Mouse (Mus musculus) heart, embryonic 14.5 days (tissue): ENCODE results near the gene Rapgef2. TPM values are rescaled to one million over a fixed set of nuclear protein-coding genes. Genes with fewer than 3 reads are reported as not detected.

ENCODE experiments used
- ATAC-seq: fragments of 200-750 bp; cut with Nextera tagmentation; 2 replicates; pipeline ENCODE4 v1.8.0; 2017; ENCODE audit warnings: low read depth, moderate TSS enrichment; ENCODE audit not compliant: insufficient number of reproducible peaks, insufficient read depth, low FRiP score
- H3K27ac ChIP-seq, 2 experiments: fragments of 200-500 bp in 1 of 2; fragments of 300-500 bp in 1 of 2; sonication (generic) in 1 of 2; replicated peaks in 1 of 2; 2 replicates each; pipeline ENCODE4 v1.5.1; 2012 to 2014; ENCODE audit warnings: low read depth in 2 of 2, low read length in 2 of 2, control low read depth in 1 of 2, mild to moderate bottlenecking in 1 of 2, mixed read lengths in 1 of 2; ENCODE audit not compliant: control insufficient read depth in 1 of 2, insufficient read depth in 1 of 2
- H3K27me3 ChIP-seq: fragments of 300-500 bp; sonication (generic); 2 replicates; pipeline ENCODE4 v1.6.1; 2014; ENCODE audit warnings: mild to moderate bottlenecking, low read length, control low read depth; ENCODE audit not compliant: control insufficient read depth, insufficient read depth
- H3K36me3 ChIP-seq: fragments of 300-500 bp; sonication (generic); 2 replicates; pipeline ENCODE4 v1.6.1; 2014; ENCODE audit warnings: mild to moderate bottlenecking, control low read depth, low read length, mixed read lengths; ENCODE audit not compliant: control insufficient read depth, insufficient read depth
- H3K4me1 ChIP-seq, 2 experiments: fragments of 200-500 bp in 1 of 2; fragments of 300-500 bp in 1 of 2; sonication (generic) in 1 of 2; 2 replicates each; pipeline ENCODE4 v1.6.1; 2012 to 2014; ENCODE audit warnings: low read length in 2 of 2, control low read depth in 1 of 2, mixed read lengths in 1 of 2; ENCODE audit not compliant: control insufficient read depth in 2 of 2, insufficient read depth in 2 of 2
- H3K4me2 ChIP-seq: fragments of 300-500 bp; sonication (generic); 2 replicates; pipeline ENCODE4 v1.6.1; 2014; ENCODE audit warnings: mild to moderate bottlenecking, low read length
- H3K4me3 ChIP-seq, 2 experiments: fragments of 200-500 bp in 1 of 2; fragments of 300-500 bp in 1 of 2; sonication (generic) in 1 of 2; 2 replicates each; pipeline ENCODE4 v1.5.1; 2012 to 2014; ENCODE audit warnings: low read length in 2 of 2, mild to moderate bottlenecking in 2 of 2, control low read depth in 1 of 2, low read depth in 1 of 2, moderate library complexity in 1 of 2; ENCODE audit not compliant: control insufficient read depth in 1 of 2, insufficient read depth in 1 of 2
- H3K9ac ChIP-seq: fragments of 300-500 bp; sonication (generic); 2 replicates; pipeline ENCODE4 v1.6.1; 2014; ENCODE audit warnings: mild to moderate bottlenecking, low read length
- H3K9me3 ChIP-seq: fragments of 300-500 bp; sonication (generic); 2 replicates; pipeline ENCODE4 v1.6.1; 2016; ENCODE audit warnings: low read length, control low read depth; ENCODE audit not compliant: control insufficient read depth
- WGBS: fragments of 180-500 bp; shearing (Covaris S2); extraction: QIAGEN DNeasy Blood & Tissue Kit; methylation state at CpG from one replicate; pipeline ENCODE4 v1.1.7; 2014; 5-methylcytosine and 5-hydroxymethylcytosine counted together
- polyA plus RNA-seq: library from polyadenylated mRNA; unstranded; fragments of >200 nt; fragmentation: Nextera tagmentation; extraction: Ambion mirVana; gene quantifications from 2 replicates; pipeline ENCODE4 v1.2.1, GENCODE M21; 2014

Gene Rapgef2
- polyA plus RNA-seq, 1 experiment from 2014 or later, result 7.3 TPM

DNA sequence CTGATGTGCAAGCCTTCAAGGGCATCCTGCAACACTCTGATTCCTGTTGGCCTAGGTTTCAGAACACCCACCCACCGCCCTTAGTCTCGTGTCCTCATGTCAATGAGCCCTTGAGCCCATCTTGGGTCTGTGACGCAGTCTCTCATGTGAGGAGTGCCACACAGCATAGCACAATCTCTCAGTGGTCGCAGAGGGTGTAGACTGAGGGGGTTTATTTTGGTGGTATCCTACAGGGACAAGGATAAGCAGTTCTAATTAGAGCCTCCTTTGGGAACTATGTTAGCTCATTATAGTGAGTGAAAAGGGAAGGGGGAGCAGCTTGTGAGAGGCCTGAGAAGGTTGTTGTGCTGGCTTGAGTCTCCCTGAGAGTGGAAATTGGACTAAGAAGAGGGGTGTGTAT, 263.6 kb downstream of the Rapgef2 start:
- Histone ChIP-seq H3K4me2 (no peak overlapping the region), H3K4me1 (peaks cover 11 to 21% of the 10 kb centered on the region in 2 experiments), H3K36me3 (no peaks in the 10 kb centered on the region), H3K9me3 (no peaks in the 10 kb centered on the region), H3K27me3 (no peaks in the 10 kb centered on the region), H3K27ac (no peak overlapping the region), H3K4me3 (no peak overlapping the region), H3K9ac (no peak overlapping the region)
- WGBS, result 54% methylated on average over 4 of the region's 4 CpGs
- ATAC-seq, result no peak

DNA sequence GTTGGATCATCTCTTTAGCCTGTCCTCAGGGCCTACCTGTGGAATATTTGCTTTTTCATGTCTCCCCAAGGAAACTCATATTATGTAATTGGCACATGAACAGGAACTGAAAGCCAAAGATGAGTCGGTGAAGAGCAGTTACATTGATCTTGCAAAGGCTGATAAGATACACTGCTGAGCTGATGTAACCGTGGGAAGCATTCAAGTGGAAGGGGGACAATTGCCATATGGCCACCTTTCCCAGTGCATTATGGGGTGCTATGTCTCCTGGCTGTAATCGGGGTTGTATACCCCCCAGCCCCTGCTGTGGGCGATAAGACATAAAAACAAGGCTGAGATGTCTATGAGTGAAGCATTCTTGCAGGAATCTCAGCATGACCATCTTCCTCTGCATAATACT, 268.9 kb downstream of the Rapgef2 start:
- H3K4me2 ChIP-seq, result no peak overlapping the region
- no peaks in the 10 kb centered on the region for H3K9me3 ChIP-seq
- ATAC-seq, result no peak
- H3K27me3 ChIP-seq, result no peaks in the 10 kb centered on the region
- H3K4me1 ChIP-seq, result peaks cover under 1 to 1% of the 10 kb centered on the region in 2 experiments; a peak in 2 of 4 replicates
- no peaks in the 10 kb centered on the region for H3K36me3 ChIP-seq
- no peak overlapping the region for H3K9ac ChIP-seq
- no peak overlapping the region for H3K27ac ChIP-seq
- 58% methylated on average over 4 of the region's 4 CpGs for whole genome bisulfite sequencing
- no peak overlapping the region for H3K4me3 ChIP-seq

DNA sequence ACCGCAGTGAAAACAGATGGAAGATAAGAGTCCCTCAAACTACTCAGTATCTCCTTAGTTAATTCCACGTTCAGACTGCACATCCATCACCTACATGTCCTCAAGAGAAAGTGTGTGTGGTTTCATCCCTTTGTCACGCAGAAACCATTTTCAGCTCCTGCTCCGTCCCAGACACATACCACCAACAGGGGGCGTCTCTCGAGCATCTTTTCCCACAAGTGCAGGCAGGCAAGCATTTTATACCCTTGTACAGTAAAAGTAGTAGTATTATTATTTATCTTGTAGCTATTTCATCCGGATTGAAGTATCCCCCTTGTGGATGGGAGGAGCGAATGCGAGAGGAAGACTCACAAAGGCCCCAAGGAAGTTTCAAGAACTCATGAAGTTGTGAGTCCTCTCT, 269.5 kb downstream of the Rapgef2 start:
- Histone ChIP-seq H3K9ac (no peak overlapping the region), H3K4me2 (no peak overlapping the region), H3K36me3 (no peaks in the 10 kb centered on the region), H3K27me3 (no peaks in the 10 kb centered on the region), H3K9me3 (no peaks in the 10 kb centered on the region), H3K4me1 (no peaks in the 10 kb centered on the region), H3K27ac (no peak overlapping the region), H3K4me3 (no peak overlapping the region)
- ATAC-seq, result no peak
- 83% methylated on average over 9 of the region's 9 CpGs for WGBS

- Histone ChIP-seq H3K9ac (no peak overlapping the region), H3K36me3 (no peaks in the 10 kb centered on the region), H3K4me3 (no peak overlapping the region), H3K9me3 (no peaks in the 10 kb centered on the region), H3K27me3 (no peaks in the 10 kb centered on the region), H3K27ac (no peak overlapping the region), H3K4me1 (no peaks in the 10 kb centered on the region), H3K4me2 (no peak overlapping the region)
- 79% methylated on average over 9 of the region's 9 CpGs for WGBS
- ATAC-seq, result no peak
Measured at GRCm38 (mm10) chr3:79015621-79016474, 270.5 kb downstream of the Rapgef2 start.

Other genes with a start within 250 kb of the Rapgef2 start
- gene Gm17359, start 50.1 kb upstream of the Rapgef2 start, polyA plus RNA-seq, result not detected in 2 replicates